Mouse (Mus musculus) natural killer cell, adult 2 months (primary cell): ENCODE data around the gene Irx5.

Experiments used
- DNase-seq, 2 experiments: peaks; one replicate each; pipeline ENCODE4 v3.0.0; 2022; ENCODE audit warnings: low spot score in 2 of 2

Gene Irx5

DNA sequence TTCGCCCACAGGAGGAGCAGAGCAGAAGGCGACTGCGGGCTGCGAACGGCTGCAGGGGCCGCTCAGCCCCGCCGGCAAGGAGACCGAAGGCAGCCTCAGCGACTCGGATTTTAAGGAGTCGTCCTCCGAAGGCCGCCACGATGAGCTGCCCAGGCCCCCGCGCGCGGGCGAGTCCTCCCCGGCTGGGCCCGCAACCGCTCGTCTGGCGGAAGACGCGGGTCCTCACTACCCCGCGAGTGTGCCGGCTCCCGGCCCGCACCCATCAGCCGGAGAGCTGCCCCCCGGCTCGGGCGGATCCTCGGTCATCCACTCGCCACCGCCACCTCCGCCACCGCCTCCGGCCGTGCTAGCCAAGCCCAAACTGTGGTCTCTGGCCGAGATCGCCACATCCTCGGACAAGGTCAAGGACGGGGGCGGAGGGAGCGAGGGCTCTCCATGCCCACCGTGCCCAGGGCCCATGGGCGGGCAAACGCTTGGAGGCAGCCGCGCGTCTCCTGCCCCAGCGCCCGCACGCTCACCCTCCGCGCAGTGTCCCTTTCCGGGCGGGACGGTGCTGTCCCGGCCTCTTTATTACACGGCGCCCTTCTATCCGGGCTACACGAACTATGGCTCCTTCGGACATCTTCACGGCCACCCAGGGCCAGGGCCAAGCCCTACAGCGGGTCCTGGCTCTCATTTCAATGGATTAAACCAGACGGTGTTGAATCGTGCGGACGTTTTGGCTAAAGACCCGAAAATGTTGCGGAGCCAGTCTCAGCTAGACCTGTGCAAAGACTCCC, 2.8 kb downstream of the Irx5 start:
- no peak for DNase-seq

GRCm38 (mm10) chr8:92361546-92362351, 4.3 kb downstream of the Irx5 start:
- DNase-seq = no peak

DNA sequence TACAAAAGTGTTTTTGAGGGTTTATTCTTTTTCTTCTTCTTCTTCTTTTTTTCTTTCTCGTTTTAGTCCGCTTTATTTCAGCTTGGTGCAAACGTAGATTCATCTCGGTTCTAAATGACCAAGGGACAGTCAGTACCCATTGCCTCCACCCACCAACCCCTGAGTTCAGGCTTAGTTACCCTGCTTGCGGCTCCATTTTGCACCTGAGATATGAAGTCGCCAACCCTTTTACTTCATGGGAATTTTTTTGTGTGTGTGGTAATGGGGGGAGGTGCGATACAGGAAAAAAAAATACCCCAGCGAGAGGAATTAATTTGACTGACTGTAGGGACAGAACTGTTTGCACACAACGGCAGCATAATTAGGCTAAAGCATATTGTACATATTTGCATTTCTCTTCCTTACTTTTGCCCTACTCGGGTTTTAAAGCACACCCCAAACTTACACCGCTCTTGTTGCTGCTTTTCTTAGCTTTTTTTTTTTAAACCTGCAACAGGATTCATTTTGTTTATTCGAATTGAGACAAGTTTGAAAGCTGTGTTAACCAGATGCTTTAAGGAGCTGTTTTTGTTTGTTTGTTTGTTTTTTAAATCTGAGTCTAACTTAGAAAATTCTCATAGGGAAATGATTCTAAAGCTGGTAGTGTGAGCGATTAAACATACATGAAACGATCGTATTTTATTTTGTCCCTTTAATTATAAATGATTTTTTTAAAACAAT, 5.1 kb downstream of the Irx5 start:
- no peak for DNase-seq

GRCm38 (mm10) chr8:92363217-92364147, 6.1 kb downstream of the Irx5 start:
- no peak for DNase-seq

GRCm38 (mm10) chr8:92364148-92364775, 6.8 kb downstream of the Irx5 start:
- DNase-seq = peak; percentile 33 to 41

DNA sequence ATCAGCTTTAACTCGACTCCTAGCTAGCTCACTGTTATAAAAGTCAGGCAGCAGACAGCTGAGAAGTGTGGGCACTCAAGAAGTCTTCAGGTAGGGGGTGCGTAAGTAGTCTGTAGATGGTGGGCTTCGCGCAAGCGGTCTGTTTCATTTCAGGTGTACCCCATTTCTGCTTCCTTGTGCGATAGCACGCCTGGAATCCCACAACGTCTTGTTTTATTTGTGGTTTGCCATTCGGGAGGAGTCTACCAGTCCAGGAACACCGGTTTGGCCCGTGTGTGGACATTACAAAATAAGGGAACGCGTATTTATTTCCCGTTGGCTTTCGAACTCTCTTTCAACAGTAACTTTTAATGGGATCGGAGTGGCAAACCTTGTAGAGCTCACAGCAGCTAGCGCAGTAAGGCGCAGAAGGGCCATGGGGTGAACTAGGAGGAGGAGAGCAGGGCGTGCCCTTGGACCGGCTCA, 7.4 kb downstream of the Irx5 start:
- DNase-seq = no peak

- DNase-seq = no peak
These were observed 8.0 kb downstream of the Irx5 start for GRCm38 (mm10) chr8:92365241-92365943.

DNA sequence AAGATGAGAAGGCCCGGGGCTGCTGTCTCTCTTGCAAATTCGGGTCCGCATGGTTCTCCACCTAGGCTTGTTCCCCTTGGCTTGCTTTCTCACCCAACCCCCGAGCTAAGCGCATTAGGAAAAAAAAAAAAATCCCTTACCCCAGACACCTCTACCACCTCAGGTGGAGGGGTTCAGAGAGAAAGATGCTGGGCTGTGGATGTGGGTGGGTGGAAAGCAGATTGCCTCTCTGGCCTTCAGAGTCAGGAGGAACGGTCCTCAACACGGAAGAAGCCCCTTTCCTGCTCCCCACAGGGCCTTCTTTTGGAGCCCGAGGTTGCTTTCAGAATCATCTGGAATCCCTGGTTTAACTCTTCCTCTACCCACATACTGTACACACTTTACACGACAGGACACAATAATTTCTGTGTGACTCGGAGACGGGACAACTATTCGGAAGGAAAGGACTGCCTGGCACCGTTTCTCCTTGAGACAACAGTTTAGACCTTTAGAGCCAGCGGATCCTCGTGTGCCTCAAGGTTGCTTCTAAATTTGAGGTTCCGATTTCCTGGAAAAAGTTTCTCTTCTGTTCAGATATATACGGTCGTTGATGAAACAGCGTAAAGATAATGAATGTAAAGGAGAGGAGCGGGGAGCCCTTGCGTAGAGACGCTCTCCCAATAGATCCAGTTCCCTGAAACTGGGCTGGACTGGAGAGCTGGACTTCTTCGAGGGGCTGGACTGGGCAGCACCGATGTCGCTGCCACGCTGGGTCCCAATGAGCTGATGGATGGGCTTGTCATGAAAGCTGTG, 8.7 kb downstream of the Irx5 start:
- no peak for DNase-seq

- no peak for DNase-seq
These were observed 9.4 kb downstream of the Irx5 start for GRCm38 (mm10) chr8:92366736-92367267.

DNA sequence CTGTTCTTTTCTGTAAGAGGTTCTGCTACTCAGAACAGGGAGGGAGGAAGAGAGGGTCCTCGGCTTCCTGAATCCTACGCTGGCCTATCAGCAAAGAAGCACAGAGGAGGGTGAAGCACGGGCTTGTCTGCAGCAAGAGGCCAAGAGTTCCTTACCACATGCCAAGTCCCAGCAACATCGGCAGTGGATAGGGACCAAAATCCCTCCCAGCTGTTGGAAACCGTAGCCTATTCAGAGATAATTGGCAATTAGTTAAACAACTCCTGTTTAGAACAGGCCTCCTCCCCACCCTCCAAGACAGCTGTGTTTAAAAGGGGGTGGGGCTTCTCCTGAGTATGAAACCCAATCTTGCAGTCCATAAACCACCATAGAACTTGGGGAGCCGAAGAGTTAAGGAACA, 22.1 kb downstream of the Irx5 start:
- no peak for DNase-seq

DNA sequence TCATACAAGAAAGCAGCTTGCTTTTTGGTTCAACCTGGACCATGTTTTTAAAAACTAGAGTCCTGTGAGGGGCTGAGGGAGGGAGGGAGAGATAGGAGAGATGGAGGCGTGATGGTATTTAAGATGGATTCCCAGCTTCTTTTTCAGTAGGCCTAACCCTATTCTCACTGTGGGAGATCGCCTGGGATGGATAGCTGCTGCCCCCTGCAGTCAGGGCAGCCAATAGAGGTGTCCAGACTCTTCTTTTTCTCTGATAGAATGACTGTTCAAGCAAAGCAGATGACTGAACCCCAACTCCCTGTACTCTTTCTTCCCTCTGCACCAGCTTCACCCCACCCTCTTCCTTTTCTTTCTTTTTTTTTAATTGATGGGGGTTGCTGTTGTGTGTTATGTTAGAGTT, 23.1 kb downstream of the Irx5 start:
- DNase-seq = no peak

DNA sequence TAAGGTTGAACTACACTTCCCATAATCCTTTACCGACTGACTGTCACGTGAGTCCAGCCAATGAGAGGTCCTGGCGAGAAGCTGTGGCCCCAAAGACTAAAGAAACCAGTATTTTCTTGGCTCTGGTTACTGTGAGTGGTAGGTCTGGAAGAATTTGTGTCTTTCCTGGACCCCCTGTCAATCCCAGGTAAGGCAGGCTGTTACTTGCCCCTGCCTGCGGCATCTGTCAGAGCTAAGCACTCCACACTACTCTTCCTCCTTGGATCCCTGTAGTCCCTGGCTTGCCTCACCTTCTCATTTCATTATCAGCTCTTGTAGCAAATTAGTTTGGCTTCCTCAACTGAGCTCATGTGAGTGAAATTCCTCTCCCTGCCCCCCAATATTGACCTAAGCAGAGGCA, 30.5 kb downstream of the Irx5 start:
- DNase-seq = no peak

- DNase-seq = no peak
These were observed 46.8 kb downstream of the Irx5 start for GRCm38 (mm10) chr8:92404218-92404617.

DNA sequence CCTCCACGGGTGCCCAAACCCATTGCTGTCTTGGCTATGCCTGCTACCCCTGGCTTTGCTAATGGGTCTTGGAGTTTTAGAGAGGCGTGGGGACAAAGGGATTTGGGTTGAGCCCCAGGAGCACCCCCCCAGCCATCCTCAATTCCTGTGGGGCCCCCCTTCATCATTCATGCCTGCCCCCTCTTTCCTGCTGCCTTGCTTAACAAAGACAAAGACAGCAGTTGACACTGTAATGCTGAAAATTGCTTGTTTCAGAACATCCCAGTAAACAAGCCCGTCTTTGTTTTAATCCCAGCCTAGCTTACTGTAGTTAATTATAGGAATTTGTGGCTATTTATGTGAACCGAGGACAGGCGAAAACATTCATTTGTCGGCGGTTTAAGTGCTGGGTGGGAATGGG, 50.7 kb downstream of the Irx5 start:
- DNase-seq = no peak

DNA sequence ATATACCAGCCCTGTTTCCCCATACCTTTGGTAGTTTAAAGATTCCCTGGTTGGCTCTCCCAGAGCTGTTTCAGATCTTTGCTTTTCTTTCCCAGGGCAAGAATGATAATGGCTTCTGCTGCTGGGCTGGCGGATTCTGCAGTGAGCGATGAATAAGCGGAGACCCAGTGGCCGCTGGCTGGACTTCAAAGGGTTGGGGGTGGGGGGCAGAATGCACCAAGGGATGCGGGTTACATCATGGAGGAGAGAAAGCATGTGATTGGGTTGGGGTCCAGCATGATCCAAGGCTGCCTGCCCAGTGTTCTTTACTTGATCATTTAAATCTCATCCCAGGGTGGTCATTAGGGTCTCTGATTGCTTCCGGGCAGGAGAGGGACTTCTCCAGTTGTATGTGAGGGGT, 56.2 kb downstream of the Irx5 start:
- no peak for DNase-seq

GRCm38 (mm10) chr8:92420666-92421065, 63.2 kb downstream of the Irx5 start:
- DNase-seq = no peak
